Comparison of ENCODE assay signal across 8 mouse cellular contexts in the genomic region with DNA sequence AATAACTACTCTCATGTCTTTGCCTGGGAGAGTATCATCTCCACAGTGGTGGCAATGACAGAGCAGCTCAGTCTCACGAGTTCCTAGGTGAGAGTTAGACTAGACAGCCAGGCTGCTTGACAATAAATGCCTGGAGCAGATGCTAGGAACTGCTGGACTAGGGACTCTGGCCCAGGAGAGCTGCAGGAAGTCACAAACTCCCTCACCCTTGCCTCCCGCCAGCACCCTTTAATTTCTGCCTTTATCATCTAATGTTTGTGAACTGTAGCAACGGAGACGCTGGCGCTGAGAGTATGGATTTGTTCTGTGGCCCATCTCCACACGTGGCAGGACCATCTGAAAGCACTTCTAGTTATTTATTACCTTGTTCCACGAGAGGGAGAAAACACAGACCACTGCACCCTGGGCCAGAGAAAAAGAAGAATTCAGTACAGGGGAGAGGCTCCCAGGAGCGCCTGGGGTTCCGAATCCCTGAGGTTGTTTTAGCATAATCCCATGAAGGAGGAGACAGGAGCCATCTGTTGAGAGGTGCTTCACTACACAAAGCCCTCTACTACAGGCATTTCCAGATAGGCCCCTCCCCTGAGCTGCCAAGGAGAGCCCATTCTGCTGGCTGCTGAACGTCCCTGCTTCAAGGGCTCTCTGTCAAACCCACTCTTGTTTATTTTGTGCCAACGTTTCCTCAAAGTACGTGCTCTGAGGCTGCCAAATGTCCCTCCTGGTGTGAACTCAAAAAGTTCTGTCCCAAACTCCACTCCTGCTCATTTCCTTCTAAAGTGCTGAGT.
DNase-seq lines count a peak whose midpoint lies in the region; ATAC-seq and TF ChIP-seq lines count a peak whose summit lies in the region.

No protein-coding gene starts in this region.

- no peaks in the 10 kb centered on the region for H3K9me3 ChIP-seq in forebrain, embryonic 16.5 days (ENCODE audit: control insufficient read depth, low read length)
- H3K9me3 ChIP-seq in intestine, embryonic 14.5 days (ENCODE audit: control insufficient read depth, low read length), result no peaks in the 10 kb centered on the region
- H3K9me3 ChIP-seq in liver, embryonic 16.5 days (replicated peaks; ENCODE audit: control insufficient read depth, low read length), result no peaks in the 10 kb centered on the region
- H3K9me3 ChIP-seq in neural tube, embryonic 15.5 days (replicated peaks), result no peaks in the 10 kb centered on the region

- H3K4me2 ChIP-seq in forebrain, embryonic 16.5 days (ENCODE audit: low read length), result peak overlapping the region; percentile 14
- peak overlapping the region; percentile 28 for H3K4me2 ChIP-seq in intestine, embryonic 14.5 days (ENCODE audit: low read length)
- no peak overlapping the region for H3K4me2 ChIP-seq in liver, embryonic 16.5 days (ENCODE audit: low read depth, low read length)
- H3K4me2 ChIP-seq in neural tube, embryonic 15.5 days, result peak overlapping the region; percentile 11; the same call in 1 of the 2 replicates

- H3K27me3 ChIP-seq in cerebellum, adult 2 months (ENCODE audit: control insufficient read depth, insufficient read depth, low read length), result no peaks in the 10 kb centered on the region
- H3K27me3 ChIP-seq in forebrain, embryonic 16.5 days (replicated peaks; ENCODE audit: control insufficient read depth, insufficient read depth, low read length), result no peaks in the 10 kb centered on the region
- H3K27me3 ChIP-seq in intestine, embryonic 14.5 days (replicated peaks; ENCODE audit: control insufficient read depth, insufficient read depth, low read length), result no peaks in the 10 kb centered on the region
- H3K27me3 ChIP-seq in liver, embryonic 16.5 days (ENCODE audit: control insufficient read depth, insufficient read depth, low read depth, low read length), result no peaks in the 10 kb centered on the region
- no peaks in the 10 kb centered on the region for H3K27me3 ChIP-seq in neural tube, embryonic 15.5 days (replicated peaks)

- no peak for ATAC-seq in cerebellum, adult (ENCODE audit: insufficient number of reproducible peaks, low FRiP score, low TSS enrichment)
- ATAC-seq in forebrain, embryonic 16.5 days, result peak; percentile 80
- peak; percentile 84 for ATAC-seq in intestine, embryonic 14.5 days (replicated peaks; ENCODE audit: low FRiP score, low TSS enrichment, low read depth)
- 0 out of 2 replicates have a peak, but pooled peaks have one; percentile 22 for ATAC-seq in liver, embryonic 16.5 days (ENCODE audit: low read depth)
- peak; percentile 66; the same call in 1 of the 2 replicates for ATAC-seq in neural tube, embryonic 15.5 days (ENCODE audit: low FRiP score)
- no peak for ATAC-seq in inflammation-experienced regulatory T-cells, adult 6 months

- no peaks in the 10 kb centered on the region for H3K36me3 ChIP-seq in forebrain, embryonic 16.5 days (ENCODE audit: control insufficient read depth, insufficient read depth)
- no peaks in the 10 kb centered on the region; the same call in 1 of the 2 replicates for H3K36me3 ChIP-seq in intestine, embryonic 14.5 days (ENCODE audit: control insufficient read depth, insufficient read depth, low read length)
- H3K36me3 ChIP-seq in liver, embryonic 16.5 days (ENCODE audit: control insufficient read depth, insufficient read depth), result no peaks in the 10 kb centered on the region
- H3K36me3 ChIP-seq in neural tube, embryonic 15.5 days, result no peaks in the 10 kb centered on the region

- WGBS in cerebellum, adult 2 months, result 55% methylated on average over 12 of the region's 12 CpGs
- WGBS in forebrain, embryonic 16.5 days, result 13% methylated on average over 12 of the region's 12 CpGs
- 3% methylated on average over 12 of the region's 12 CpGs for WGBS in intestine, embryonic 14.5 days
- WGBS in liver, embryonic 16.5 days (ENCODE audit: insufficient replicate concordance), result 35% methylated on average over 12 of the region's 12 CpGs
- WGBS in neural tube, embryonic 15.5 days, result 15% methylated on average over 12 of the region's 12 CpGs

- no peak for DNase-seq in cerebellum, adult 2 months
- peak; percentile 78 for DNase-seq in intestine, embryonic 14.5 days (ENCODE audit: low spot score)
- DNase-seq in cerebellum, adult 18-20 months, result no peak

- peaks cover 3% of the 10 kb centered on the region for H3K4me1 ChIP-seq in cerebellum, adult 2 months (ENCODE audit: control insufficient read depth, insufficient read depth, low read length)
- peaks cover 29% of the 10 kb centered on the region for H3K4me1 ChIP-seq in forebrain, embryonic 16.5 days (replicated peaks; ENCODE audit: control insufficient read depth, insufficient read depth, low read length)
- peaks cover 34% of the 10 kb centered on the region for H3K4me1 ChIP-seq in intestine, embryonic 14.5 days (replicated peaks; ENCODE audit: control insufficient read depth, insufficient read depth, low read length)
- H3K4me1 ChIP-seq in liver, embryonic 16.5 days (ENCODE audit: control insufficient read depth, low read depth, low read length), result peaks cover 6% of the 10 kb centered on the region
- H3K4me1 ChIP-seq in neural tube, embryonic 15.5 days, result peaks cover 32% of the 10 kb centered on the region

- H3K27ac ChIP-seq in cerebellum, adult 2 months (ENCODE audit: insufficient read depth, low read length), result peak overlapping the region; percentile 7; the same call in 1 of the 2 replicates
- H3K27ac ChIP-seq in forebrain, embryonic 16.5 days (ENCODE audit: low read length), result peak overlapping the region; percentile 83
- peak overlapping the region; percentile 96 for H3K27ac ChIP-seq in intestine, embryonic 14.5 days (ENCODE audit: low read depth)
- H3K27ac ChIP-seq in liver, embryonic 16.5 days (ENCODE audit: low read length), result peak overlapping the region; percentile 67
- peak overlapping the region; percentile 80 for H3K27ac ChIP-seq in neural tube, embryonic 15.5 days (replicated peaks)

- peak overlapping the region; percentile 10; the same call in 1 of the 2 replicates for H3K9ac ChIP-seq in forebrain, embryonic 16.5 days (replicated peaks; ENCODE audit: low read depth, low read length)
- peak overlapping the region; percentile 8; the same call in 1 of the 2 replicates for H3K9ac ChIP-seq in intestine, embryonic 14.5 days (ENCODE audit: low read length)
- H3K9ac ChIP-seq in liver, embryonic 16.5 days (ENCODE audit: low read depth, low read length), result no peak overlapping the region
- H3K9ac ChIP-seq in neural tube, embryonic 15.5 days (replicated peaks), result no peak overlapping the region; the same call in 1 of the 2 replicates

- TF ChIP-seq POLR2A in cerebellum, adult 2 months (IDR thresholded peaks at IDR 0.05; ENCODE audit: borderline replicate concordance, insufficient read depth, low read length), result no peak

- H3K4me3 ChIP-seq in cerebellum, adult 2 months (replicated peaks; ENCODE audit: insufficient read depth, low read depth, low read length), result no peak overlapping the region
- H3K4me3 ChIP-seq in forebrain, embryonic 16.5 days (replicated peaks; ENCODE audit: low read length), result no peak overlapping the region
- no peak overlapping the region for H3K4me3 ChIP-seq in intestine, embryonic 14.5 days (ENCODE audit: low read depth, low read length)
- no peak overlapping the region for H3K4me3 ChIP-seq in liver, embryonic 16.5 days (ENCODE audit: low read depth, low read length)
- no peak overlapping the region for H3K4me3 ChIP-seq in neural tube, embryonic 15.5 days (replicated peaks)

- TF ChIP-seq CTCF in cerebellum, adult 2 months (IDR thresholded peaks at IDR 0.05; ENCODE audit: borderline replicate concordance, insufficient read depth, low read depth, low read length), result no peak

Comparison
In these comparisons a context has a peak if more than half of its experiments do, and no peak if none do; other contexts are left out.
1. H3K27ac ChIP-seq: peak in every context shown above with its lines; median percentile 96 in intestine, embryonic 14.5 days; 83 in forebrain, embryonic 16.5 days; 80 in neural tube, embryonic 15.5 days; 67 in liver, embryonic 16.5 days; 7 in cerebellum, adult 2 months.
2. ATAC-seq: peak in forebrain, embryonic 16.5 days (single experiment), intestine, embryonic 14.5 days (single experiment), liver, embryonic 16.5 days (single experiment) and neural tube, embryonic 15.5 days (single experiment); none in cerebellum, adult (single experiment) and inflammation-experienced regulatory T-cells, adult 6 months (single experiment).
3. H3K9ac ChIP-seq: peak in forebrain, embryonic 16.5 days (single experiment) and intestine, embryonic 14.5 days (single experiment); none in liver, embryonic 16.5 days (single experiment) and neural tube, embryonic 15.5 days (single experiment).